Mouse (Mus musculus) ES-E14 (cell line): ENCODE measurements around the gene Noxo1.

Source experiments
- ZC3H11A ChIP-seq: IDR thresholded peaks from 2 replicates; pipeline ENCODE4 v1.6.1; 2012; ENCODE audit warnings: low read depth, mild to moderate bottlenecking, inconsistent platforms, low read length, borderline replicate concordance
- ZNF384 ChIP-seq: IDR thresholded peaks from 2 replicates; pipeline ENCODE4 v1.6.1; 2012; ENCODE audit warnings: low read depth, low read length, inconsistent platforms

DNA sequence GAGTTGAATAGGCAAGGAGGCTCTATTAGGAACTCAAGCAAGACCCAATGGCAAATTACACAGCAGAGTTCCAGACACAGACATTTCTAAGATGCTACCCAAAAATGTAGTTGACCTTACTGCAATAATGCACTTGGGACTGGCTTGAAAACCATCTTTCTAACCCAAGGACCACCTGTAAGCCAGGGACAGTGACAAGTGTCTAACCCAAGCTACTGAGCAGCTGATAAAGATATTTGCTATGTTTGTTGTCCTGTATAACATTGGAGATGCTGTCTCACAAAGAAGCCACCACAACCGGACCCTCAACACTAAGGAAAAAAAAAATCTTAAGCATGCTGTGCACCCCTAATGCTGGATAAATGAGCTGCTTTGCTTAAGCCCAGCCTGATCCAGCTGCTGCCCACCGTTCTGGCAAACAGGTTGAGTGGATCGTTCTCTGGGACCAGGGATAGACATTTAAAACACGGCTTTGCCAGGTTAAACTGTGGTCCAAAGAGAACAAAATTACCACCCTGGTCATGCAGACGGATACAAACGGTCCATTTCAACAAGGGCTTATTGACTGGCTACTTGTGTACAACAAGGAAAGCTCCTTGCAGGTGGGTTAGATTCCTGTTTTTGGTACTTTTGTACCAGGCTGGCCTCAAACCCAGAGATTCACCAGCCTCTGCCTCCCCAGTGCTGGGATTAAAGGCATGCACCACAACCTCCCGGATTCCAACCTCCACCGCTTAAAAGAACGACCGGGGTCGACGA is 27.3 kb downstream of the Noxo1 start:
- TF ChIP-seq ZC3H11A = no peak
- TF ChIP-seq ZNF384 = no peak
